Mouse (Mus musculus) heart, embryonic 10.5 days (tissue): ENCODE data around the gene H2-T24. TPM values are rescaled to one million over a fixed set of nuclear protein-coding genes. Genes with fewer than 3 reads are reported as not detected.
"Not testable (repeated sequence)": the region's sequence is repeated elsewhere in the genome, so short reads cannot be mapped to it uniquely, and the experiment has no call there.

Source experiments
- DNase-seq: peaks from one replicate; pipeline ENCODE4 v3.0.0-alpha.2; 2017; ENCODE audit warnings: low spot score
- H3K27ac ChIP-seq: fragments of 300-500 bp; sonication (generic); 2 replicates; pipeline ENCODE4 v1.5.1; 2016; ENCODE audit warnings: mild to moderate bottlenecking
- H3K27me3 ChIP-seq: fragments of 300-500 bp; sonication (generic); 2 replicates; pipeline ENCODE4 v1.6.1; 2016; ENCODE audit warnings: mild to moderate bottlenecking; ENCODE audit not compliant: poor library complexity, insufficient read depth, severe bottlenecking
- H3K36me3 ChIP-seq: fragments of 300-500 bp; sonication (generic); 2 replicates; pipeline ENCODE4 v1.6.1; 2016; ENCODE audit warnings: mild to moderate bottlenecking, moderate library complexity
- H3K4me1 ChIP-seq: fragments of 300-500 bp; sonication (generic); 2 replicates; pipeline ENCODE4 v1.6.1; 2016; ENCODE audit warnings: mild to moderate bottlenecking
- H3K4me3 ChIP-seq: fragments of 300-500 bp; sonication (generic); 2 replicates; pipeline ENCODE4 v1.5.1; 2016; ENCODE audit warnings: mild to moderate bottlenecking, moderate library complexity
- H3K9me3 ChIP-seq: fragments of 300-500 bp; sonication (generic); 2 replicates; pipeline ENCODE4 v1.6.1; 2016; ENCODE audit warnings: mild to moderate bottlenecking, moderate library complexity
- WGBS: fragments of 180-500 bp; shearing (Covaris S2); methylation state at CpG from one replicate; pipeline ENCODE4 v1.1.7; 2016; 5-methylcytosine and 5-hydroxymethylcytosine counted together
- polyA plus RNA-seq: library from polyadenylated mRNA; unstranded; fragments of >200 nt; fragmentation: Nextera tagmentation; extraction: Ambion mirVana; gene quantifications from 2 replicates; pipeline ENCODE4 v1.2.1, GENCODE M21; 2016

H2-T24 gene
- polyA plus RNA-seq, 1 experiment from 2014 or later: 2.5 TPM

DNA sequence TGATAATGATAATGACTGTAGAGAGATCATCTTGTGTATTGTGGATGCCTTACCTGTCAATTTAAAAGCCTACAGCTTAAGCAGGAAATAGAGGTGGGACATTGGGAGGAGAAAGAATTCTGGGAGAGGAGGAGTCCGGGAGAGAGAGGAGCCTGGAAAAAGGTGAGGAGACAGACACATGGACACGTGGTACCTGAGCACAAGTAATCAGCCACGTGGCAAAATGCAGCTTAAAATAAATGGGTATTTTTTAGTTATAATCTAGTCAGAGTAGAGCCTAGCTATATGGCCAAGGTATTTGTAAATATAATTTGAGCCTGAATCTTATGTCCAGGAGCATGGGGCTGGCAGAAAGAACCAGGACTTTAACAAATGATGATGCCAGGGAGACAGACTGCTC is 841 bp downstream of the H2-T24 start:
- Histone ChIP-seq H3K4me3 (peak overlapping the region; percentile 42; the same call in 1 of the 2 replicates), H3K27me3 (no peaks in the 10 kb centered on the region), H3K36me3 (peaks cover 15% of the 10 kb centered on the region), H3K4me1 (peaks cover 23% of the 10 kb centered on the region), H3K9me3 (no peaks in the 10 kb centered on the region), H3K27ac (0 out of 2 replicates have a peak overlapping the region, but pooled peaks have one; percentile 64)
- 75% methylated on average over 3 of the region's 3 CpGs for WGBS
- no peak for DNase-seq

GRCm38 (mm10) chr17:36018979-36019378 is 1.4 kb downstream of the H2-T24 start:
- no peak for DNase-seq
- no peak overlapping the region for H3K27ac ChIP-seq
- WGBS: 51% methylated on average over 2 of the region's 2 CpGs
- H3K4me3 ChIP-seq: no peak overlapping the region
- peaks cover 20% of the 10 kb centered on the region for H3K36me3 ChIP-seq
- no peaks in the 10 kb centered on the region for H3K9me3 ChIP-seq
- peaks cover 20% of the 10 kb centered on the region for H3K4me1 ChIP-seq
- H3K27me3 ChIP-seq: no peaks in the 10 kb centered on the region

DNA sequence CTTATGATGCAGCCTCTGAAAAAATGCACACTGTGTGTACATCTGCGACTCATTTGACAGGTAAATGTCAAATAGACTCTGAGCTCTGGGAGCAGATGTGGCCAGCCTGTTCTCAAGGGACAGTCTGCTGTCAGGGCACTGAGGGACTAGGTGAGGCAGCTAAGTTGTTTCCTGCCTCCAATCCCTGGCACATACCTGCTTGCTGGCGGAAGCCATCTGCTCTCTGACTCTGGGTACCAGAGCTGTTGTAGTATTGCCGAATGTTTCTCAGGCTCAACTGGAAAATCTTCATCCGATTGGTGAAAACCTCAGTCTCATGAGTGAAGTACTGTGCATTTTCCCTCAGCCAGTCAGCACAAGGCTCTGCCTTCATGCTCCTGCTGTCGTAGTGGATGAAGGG is 3.3 kb downstream of the H2-T24 start:
- Histone ChIP-seq H3K27ac (no peak overlapping the region), H3K9me3 (no peaks in the 10 kb centered on the region), H3K4me1 (peaks cover 15% of the 10 kb centered on the region; the same call in 1 of the 2 replicates), H3K27me3 (no peaks in the 10 kb centered on the region), H3K4me3 (no peak overlapping the region), H3K36me3 (peaks cover 20% of the 10 kb centered on the region)
- no peak for DNase-seq
- WGBS: 87% methylated on average over 5 of the region's 5 CpGs

GRCm38 (mm10) chr17:36014977-36015376 is 5.4 kb downstream of the H2-T24 start:
- H3K27ac ChIP-seq: no peak overlapping the region
- DNase-seq: no peak
- no peaks in the 10 kb centered on the region for H3K27me3 ChIP-seq
- 0 out of 2 replicates have a peak, but pooled peaks cover 3% of the 10 kb centered on the region for H3K4me1 ChIP-seq
- peaks cover 20% of the 10 kb centered on the region for H3K36me3 ChIP-seq
- 94% methylated on average over 5 of the region's 5 CpGs for WGBS
- no peaks in the 10 kb centered on the region for H3K9me3 ChIP-seq
- H3K4me3 ChIP-seq: no peak overlapping the region

- not testable (repeated sequence) for H3K4me1 ChIP-seq, H3K27ac ChIP-seq, H3K27me3 ChIP-seq, H3K9me3 ChIP-seq, DNase-seq, H3K4me3 ChIP-seq
- H3K36me3 ChIP-seq: peaks cover 10% of the 10 kb centered on the region; the same call in 1 of the 2 replicates
- WGBS: 92% methylated on average over 7 of the region's 7 CpGs
Measured at GRCm38 (mm10) chr17:36004409-36004808, 16.0 kb downstream of the H2-T24 start.

- DNase-seq: no peak
- WGBS: 95% methylated on average over 7 of the region's 7 CpGs
- peaks cover 10% of the 10 kb centered on the region; the same call in 1 of the 2 replicates for H3K36me3 ChIP-seq
- H3K27ac ChIP-seq: no peak overlapping the region
- no peaks in the 10 kb centered on the region for H3K9me3 ChIP-seq
- no peak overlapping the region for H3K4me3 ChIP-seq
- no peaks in the 10 kb centered on the region for H3K27me3 ChIP-seq
- no peaks in the 10 kb centered on the region for H3K4me1 ChIP-seq
Measured at GRCm38 (mm10) chr17:36003331-36003730, 17.0 kb downstream of the H2-T24 start.

- Histone ChIP-seq H3K4me1 (peaks cover 8% of the 10 kb centered on the region; the same call in 1 of the 2 replicates), H3K4me3 (no peak overlapping the region), H3K36me3 (peaks cover 10% of the 10 kb centered on the region; the same call in 1 of the 2 replicates), H3K9me3 (no peaks in the 10 kb centered on the region), H3K27me3 (no peaks in the 10 kb centered on the region), H3K27ac (no peak overlapping the region)
- WGBS: 89% methylated on average over 6 of the region's 6 CpGs
- peak; percentile 90 for DNase-seq
Measured at GRCm38 (mm10) chr17:36001966-36002365, 18.4 kb downstream of the H2-T24 start.

GRCm38 (mm10) chr17:36001121-36001897 is 19.1 kb downstream of the H2-T24 start:
- Histone ChIP-seq H3K4me1 (peaks cover 8% of the 10 kb centered on the region; the same call in 1 of the 2 replicates), H3K4me3 (no peak overlapping the region), H3K27me3 (no peaks in the 10 kb centered on the region), H3K27ac (no peak overlapping the region), H3K36me3 (peaks cover 6% of the 10 kb centered on the region; the same call in 1 of the 2 replicates), H3K9me3 (no peaks in the 10 kb centered on the region)
- no peak for DNase-seq
- 92% methylated on average over 12 of the region's 12 CpGs for WGBS

- Histone ChIP-seq H3K36me3 (no peaks in the 10 kb centered on the region), H3K27me3 (no peaks in the 10 kb centered on the region), H3K4me3 (no peak overlapping the region), H3K4me1 (peaks cover 11% of the 10 kb centered on the region), H3K9me3 (no peaks in the 10 kb centered on the region), H3K27ac (no peak overlapping the region)
- no peak for DNase-seq
- WGBS: 88% methylated on average over 4 of the region's 4 CpGs
Measured at GRCm38 (mm10) chr17:36000349-36000748, 20.0 kb downstream of the H2-T24 start.

DNA sequence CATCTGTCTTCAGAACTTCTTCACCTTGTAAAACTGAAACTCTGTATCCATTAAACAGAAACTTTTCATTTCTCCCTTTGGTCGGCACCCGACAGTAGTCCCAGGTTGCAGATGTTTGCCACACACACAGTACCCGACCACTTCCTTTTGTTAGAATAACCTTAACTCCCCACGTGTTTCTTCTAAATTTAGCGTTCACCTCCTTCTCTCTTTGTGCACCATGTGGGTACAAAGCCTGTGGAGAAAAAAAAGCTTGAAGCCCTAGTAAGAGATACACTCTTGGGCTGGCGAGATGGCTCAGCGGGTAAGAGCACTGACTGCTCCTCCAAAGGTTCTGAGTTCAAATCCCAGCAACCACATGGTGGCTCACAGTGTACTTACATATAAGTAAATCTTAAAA is 21.0 kb downstream of the H2-T24 start:
- H3K27ac ChIP-seq: no peak overlapping the region
- H3K9me3 ChIP-seq: no peaks in the 10 kb centered on the region
- no peak for DNase-seq
- H3K4me1 ChIP-seq: peaks cover 14% of the 10 kb centered on the region
- WGBS: 85% methylated on average over 7 of the region's 7 CpGs
- H3K27me3 ChIP-seq: no peaks in the 10 kb centered on the region
- H3K4me3 ChIP-seq: no peak overlapping the region
- H3K36me3 ChIP-seq: no peaks in the 10 kb centered on the region

- no peaks in the 10 kb centered on the region for H3K36me3 ChIP-seq
- H3K27me3 ChIP-seq: no peaks in the 10 kb centered on the region
- no peak overlapping the region for H3K4me3 ChIP-seq
- DNase-seq: no peak
- 84% methylated on average over 6 of the region's 6 CpGs for WGBS
- no peak overlapping the region for H3K27ac ChIP-seq
- peaks cover 14% of the 10 kb centered on the region for H3K4me1 ChIP-seq
- H3K9me3 ChIP-seq: no peaks in the 10 kb centered on the region
Measured at GRCm38 (mm10) chr17:35998545-35999305, 21.6 kb downstream of the H2-T24 start.

DNA sequence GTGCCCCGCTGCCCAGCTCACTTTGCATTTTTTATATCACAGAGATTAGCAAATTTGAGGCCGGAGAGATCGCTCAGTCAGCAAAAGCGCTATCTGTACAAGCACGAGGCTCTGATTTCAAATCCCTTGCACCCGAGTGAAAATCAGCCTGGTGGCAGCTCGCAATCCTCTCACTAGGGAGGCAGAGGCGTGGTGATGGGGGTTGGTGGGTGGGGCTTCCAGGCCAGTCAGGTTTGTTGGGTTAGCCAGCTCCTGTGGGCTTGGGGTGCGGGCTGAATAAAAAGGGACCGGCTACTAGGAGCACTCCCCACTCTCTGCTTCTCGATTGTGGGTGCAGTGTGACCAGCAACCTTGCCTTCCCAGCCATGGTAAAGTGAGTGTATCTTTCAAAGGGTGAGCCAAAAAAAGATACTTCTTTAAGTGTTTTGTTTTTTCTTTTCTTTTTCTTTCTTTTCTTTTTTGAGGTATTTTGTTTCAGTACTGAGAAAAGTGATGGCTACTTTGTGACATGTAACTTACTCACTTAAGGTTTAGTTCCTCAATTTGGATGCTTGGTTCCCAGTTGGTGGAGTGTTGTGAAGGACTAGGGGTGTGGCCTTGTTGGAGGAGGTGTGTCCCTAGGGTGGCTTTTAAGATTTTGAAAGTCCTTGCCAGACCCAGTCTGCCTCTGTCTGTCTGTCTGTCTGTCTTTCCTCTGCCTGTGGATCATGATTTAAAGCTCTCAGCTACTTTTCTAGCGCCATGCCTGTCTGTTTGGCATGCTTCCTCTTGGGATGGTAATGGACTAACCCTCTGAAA is 22.4 kb downstream of the H2-T24 start:
- H3K9me3 ChIP-seq: no peaks in the 10 kb centered on the region
- H3K4me3 ChIP-seq: no peak overlapping the region
- no peaks in the 10 kb centered on the region for H3K27me3 ChIP-seq
- WGBS: 59% methylated on average over 12 of the region's 12 CpGs
- H3K4me1 ChIP-seq: peaks cover 14% of the 10 kb centered on the region
- H3K27ac ChIP-seq: no peak overlapping the region
- no peaks in the 10 kb centered on the region for H3K36me3 ChIP-seq
- DNase-seq: no peak
